Mouse (Mus musculus): Measurements from ENCODE around the gene Obscn.

Obscn gene

DNA sequence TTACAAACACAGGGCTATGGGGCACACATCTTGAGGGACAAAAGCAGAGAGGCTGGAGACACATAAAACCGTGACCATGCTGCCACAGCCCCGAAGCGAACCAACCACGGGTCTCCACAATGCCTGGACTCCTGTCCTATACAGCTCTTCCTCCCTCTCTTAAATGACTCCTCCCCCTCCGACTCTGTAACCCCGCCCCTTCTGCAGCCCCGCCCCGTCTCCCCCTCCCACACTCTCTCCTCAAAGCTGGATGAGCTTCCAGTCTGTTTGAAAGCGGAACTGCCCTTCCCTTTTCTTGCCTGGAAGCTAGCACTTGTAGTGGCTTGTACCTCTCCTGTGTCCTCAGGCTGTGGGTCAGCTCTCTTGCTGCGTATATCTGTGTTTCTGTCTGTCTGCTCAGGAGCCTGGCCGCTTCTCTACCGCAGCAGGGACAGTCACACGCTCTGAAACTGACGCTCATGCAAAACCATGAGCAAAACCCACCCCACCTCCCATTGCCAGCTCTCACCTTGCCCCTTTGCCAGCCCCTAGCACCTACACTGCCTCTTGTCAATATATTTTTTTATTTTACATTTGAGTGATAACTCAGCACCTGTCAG lies 5.7 kb upstream of the Obscn start:
- no peak for DNase-seq (ENCODE audit: low spot score in 2 of 2)

DNA sequence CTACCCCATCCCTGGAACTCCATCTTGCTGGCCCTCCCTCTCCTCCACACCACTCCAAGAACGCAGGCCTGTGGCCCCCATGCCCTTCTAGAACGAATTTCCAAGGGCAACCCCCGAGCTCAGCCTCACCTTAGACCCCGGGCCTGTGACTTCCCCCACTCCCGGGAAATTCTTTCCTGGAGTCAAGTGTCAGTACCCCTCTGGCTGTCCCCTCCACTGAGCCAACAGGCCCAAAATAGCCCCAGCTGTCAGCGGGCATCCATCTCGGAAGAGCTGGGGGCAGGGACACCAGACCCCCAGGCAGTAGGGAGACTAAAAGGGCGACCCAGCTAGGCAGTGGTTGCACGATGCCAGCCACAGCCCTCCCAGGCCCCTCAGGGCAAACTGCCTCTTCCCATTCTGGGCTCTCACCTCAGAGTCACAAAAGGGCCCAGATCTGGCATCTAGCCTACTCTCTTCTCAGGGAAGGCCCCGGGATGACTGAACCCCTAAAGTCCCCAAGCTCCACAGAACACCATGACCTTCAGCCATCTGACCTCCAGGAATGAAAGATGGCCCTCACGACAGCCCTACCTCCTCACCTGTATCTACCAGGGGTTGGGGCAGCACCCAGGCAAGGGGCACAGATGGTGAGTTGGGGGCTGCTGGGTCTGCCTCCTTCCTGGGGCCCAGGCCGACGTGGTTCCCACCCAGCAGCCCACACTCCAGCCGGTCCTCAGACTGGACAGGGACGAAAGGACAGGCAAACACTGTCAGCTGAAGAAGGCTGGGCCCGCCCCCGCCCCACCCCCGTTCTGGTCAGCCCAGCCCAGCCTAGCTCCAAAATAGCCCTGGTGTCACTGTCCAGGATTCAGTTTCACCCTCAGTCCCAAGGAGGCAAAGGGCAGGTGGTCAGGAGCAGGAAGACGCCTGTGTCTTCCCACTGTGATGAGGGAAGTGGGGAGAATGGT lies 2.6 kb upstream of the Obscn start:
- DNase-seq (ENCODE audit: low spot score in 2 of 2), result peak in 1 of 2 experiments; percentile 62

DNA sequence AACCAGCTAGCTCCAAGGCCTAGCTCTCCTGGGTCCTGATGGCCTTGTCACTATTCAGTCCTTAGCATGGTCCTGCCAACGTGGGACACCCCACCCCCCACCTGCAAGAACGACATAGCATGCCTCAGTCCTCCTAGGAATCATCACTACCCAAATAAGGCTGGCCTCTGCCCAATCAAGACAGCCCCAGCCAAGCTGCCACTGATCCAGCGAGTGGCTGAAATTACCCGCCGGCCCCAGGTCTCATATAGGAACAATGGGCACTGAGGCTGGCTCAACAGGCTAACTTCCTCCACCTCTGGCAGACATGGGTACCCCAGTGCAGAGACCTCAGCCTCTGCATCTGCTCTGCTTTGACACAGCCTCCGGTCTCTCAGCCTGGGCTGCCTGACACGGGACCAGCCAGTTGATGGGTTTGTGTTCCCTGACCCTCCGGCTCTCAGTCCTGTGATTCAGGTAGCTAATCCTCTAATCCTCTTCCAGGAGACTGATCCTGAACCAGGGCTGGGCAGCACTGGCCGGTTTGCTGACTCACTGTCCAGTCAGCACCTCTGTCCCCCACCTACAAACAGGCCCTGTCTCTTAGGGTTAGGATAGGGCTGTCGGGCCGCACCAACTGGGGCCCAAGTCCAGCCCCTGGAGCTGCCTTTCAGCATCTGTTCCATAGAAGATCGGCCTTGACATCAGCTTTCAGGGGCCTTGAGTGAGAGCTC lies 948 bp upstream of the Obscn start:
- DNase-seq (ENCODE audit: low spot score in 2 of 2), result no peak

DNA sequence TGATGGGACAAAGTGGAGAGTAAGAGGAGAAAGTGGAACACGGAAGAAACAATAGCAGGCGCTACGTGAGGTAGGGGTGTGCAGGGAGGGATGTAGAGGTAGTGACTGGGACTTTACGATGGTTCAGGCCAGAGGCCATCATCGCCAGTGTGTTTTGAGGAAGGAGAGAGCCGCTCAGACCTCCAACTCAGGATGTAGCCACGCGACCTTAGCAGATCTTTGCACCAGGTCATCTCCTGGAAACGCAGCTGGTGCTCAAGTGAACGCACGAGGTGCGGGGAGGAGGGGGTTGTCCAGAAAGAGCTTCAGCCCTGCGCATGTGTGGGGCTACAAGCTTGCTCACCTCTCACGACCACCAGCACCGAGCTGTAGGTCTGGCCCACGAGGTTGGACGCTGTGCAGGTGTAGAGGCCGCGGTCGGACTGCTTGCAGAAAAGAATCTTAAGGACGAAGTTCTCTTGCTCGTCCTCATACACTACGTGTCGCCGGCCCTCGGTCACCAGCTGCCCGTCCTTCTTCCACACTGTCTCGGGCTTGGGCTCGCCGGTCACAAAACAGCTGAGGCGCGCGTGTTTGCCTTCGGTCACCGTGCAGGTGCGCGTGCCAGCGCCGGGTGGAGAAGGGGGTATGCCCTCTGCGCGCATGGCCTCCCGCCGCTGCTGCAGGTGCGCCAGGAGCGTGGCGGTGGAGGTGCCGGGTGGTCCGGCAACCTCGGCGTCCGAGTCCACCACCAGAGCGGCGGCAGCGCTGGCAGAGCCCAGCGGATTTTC lies 966 bp downstream of the Obscn start:
- no peak for DNase-seq (ENCODE audit: low spot score in 2 of 2)

DNA sequence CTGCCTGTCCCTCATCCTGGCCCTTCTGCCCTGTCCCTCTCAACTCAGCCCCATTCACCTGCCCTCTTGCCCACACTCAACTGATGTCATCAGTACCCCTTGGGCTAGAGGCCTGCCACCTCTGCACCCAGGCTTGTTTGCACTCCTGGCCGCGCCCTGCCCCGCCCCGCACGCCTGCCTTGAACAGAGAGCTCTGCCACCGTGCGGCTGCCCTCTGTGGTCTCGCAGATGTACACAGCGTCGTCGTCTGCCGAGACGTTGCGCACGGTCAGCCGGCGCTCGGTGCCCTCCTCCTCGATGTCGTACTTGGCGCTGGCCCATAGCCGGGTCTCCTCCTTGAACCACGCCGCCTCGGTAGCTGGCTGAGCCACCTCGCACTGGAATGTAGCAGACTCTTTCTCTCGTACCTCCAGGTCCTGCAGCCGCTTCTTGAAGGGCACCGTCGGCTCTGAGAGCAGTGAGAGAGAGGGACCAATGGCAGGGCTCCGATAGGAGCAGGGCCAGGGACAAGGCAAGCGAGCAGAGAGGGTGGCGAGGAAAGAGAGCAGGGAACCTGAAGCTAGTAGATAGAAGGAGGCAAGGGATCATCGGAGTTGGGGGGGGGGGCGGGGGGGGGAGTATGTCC lies 1.7 kb downstream of the Obscn start:
- DNase-seq (ENCODE audit: low spot score in 2 of 2), result no peak

DNA sequence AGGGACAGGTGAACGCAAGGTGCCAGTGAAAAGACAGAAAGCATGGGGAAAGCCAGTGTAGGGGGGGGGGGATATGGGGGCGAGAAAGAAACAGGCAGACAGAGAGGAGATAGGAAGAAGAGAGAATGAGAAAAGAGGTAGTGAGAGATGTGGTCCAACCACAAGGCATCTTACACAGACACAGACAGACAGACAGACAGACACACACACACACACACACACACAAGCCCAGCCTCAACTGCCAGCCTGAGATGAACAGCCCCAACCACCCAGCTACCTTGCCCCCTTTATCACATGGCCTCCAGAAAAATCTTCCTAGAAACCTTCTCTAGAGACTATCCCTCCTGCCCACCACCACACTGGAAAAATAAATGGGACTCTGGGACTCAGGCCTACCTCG lies 4.1 kb downstream of the Obscn start:
- DNase-seq (ENCODE audit: low spot score in 2 of 2), result no peak

DNA sequence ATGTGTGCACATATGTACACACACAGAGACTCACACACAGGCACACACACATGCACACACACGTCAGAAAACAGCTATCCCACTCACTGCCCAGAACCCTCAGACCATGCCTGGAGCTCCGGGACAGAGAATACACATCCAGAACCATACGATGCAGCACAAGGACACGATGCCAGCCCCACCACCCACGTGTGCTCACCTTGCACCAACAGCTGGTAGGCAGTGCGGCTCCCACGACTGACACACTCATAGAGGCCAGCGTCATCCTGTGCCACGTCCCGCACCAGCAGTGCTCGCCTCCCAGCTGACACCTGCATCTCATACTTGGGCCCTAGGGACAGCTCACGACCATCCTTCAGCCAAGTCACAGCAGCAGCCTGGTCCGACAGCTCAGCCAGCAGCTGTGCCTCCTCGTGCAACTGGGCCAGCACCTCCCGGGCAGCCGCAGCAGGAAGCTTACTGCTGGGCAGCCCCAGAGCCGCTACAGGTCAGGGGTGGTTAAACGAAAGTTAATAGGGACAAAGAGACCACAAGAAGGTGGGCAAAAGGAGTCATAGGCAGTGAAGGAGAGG lies 4.8 kb downstream of the Obscn start:
- no peak for DNase-seq (ENCODE audit: low spot score in 2 of 2)

DNA sequence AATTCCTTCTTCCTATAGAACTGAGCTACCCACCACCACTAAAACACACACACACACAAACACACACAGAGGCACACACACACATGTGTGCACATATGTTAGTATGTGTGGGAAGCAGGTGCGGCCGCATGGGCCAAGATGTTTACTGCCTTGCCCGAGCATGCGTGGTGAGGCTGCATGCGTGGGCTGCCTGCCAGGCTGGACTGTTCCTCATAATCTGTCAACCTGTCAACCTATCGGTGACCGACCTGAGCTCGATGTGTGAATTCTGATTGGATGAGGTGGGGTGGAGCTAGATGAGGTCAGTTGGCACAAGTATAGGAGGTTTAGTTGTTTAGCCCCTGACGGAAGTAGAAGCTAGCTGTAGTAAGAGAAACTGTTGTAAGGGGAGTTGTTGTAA lies 5.4 kb downstream of the Obscn start:
- peak in 1 of 2 experiments; percentile 40 for DNase-seq (ENCODE audit: low spot score in 2 of 2)

DNA sequence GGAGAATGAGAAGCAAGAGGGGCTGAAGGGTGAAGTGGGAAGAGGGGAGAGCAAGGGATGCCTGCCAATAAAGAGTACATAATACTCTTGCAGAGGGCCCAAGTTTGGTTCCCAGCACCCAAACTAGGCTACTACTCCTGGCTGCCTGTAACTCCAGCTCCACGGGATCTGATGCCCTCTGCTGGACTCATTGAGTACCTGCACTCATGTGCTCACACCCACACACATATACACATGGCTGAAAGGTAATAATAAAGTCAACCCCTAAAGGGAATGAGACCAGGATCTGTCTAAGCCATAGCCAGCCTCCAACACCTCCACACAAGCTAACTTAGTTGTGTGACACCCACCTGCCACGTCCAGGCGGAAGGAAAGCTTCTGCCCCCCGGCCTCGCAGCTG lies 30.3 kb downstream of the Obscn start:
- DNase-seq (ENCODE audit: low spot score in 2 of 2), result no peak

DNA sequence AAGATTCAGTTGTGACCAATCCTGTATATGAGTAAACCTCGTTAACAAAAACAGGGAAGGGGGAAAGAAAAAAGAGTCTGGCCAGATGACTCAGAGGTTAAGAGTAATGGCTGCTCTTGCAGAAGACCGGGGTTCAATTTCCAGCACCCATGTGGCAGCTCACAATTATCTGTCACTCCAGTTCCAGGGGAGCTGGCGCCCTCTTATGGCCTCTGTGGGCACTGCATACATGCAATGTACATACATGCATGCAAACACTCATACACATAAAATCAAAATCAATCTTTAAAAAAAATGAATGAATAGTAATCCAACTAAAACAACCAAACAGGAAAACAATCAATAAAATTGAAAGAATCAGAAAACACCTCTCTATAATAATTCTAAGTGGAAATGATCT lies 33.9 kb downstream of the Obscn start:
- DNase-seq (ENCODE audit: low spot score in 2 of 2), result no peak

DNA sequence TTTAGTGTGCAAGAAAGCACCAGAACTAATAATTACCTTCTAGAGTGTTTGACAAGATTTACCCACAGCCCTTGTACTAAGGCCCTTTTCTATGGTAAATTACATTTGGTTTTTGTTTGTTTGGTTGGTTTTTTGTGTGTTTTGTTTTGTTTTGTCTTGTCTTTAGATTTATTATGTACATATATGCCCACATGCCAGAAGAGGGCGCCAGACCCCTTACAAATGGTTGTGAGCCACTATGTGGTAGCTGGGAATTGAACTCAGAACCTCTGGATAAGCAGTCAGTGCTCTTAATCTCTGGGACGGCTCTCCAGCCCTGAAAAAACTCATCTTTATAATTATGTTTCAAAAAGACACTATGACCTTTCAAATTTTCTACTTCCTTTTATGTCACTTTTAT lies 37.9 kb downstream of the Obscn start:
- DNase-seq (ENCODE audit: low spot score in 2 of 2), result no peak

DNA sequence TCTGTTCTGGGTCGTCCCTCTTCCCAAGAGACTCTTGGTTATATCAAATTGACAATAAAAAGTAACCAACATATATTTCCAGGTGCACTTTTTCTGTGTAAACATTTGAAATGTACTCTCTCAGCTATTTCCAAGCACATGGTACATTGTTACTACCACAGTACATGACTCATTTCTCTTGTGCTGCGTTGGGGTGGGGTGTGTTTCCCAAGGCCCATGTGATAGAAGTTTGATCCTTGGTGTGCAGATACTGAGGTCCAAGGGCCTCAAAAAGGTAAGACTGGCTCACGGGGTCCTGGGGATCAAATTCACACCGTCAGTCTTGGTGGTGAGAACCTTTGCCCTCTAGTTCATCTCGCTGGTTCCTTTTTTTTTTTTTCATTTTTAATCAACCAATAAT lies 38.4 kb downstream of the Obscn start:
- DNase-seq (ENCODE audit: low spot score in 2 of 2), result no peak

DNA sequence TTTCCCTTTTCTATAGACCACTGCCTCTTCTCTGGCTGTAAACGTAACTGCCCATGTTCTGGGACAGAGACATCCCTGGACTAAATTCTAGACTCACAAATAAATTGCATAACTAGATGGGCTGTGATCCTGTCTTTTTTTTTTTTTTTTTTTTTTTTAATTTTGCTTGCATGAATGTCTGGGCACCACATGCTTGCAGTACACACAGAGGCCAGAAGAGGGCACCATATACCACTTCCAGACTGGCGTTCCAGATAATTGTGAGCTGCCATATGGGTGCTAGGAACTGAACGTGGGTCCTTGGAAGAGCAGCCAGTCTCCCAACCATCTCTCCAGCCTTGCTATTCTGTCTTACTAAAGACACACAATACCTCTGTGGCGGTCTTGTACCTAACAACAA lies 42.0 kb downstream of the Obscn start:
- no peak for DNase-seq (ENCODE audit: low spot score in 2 of 2)

DNA sequence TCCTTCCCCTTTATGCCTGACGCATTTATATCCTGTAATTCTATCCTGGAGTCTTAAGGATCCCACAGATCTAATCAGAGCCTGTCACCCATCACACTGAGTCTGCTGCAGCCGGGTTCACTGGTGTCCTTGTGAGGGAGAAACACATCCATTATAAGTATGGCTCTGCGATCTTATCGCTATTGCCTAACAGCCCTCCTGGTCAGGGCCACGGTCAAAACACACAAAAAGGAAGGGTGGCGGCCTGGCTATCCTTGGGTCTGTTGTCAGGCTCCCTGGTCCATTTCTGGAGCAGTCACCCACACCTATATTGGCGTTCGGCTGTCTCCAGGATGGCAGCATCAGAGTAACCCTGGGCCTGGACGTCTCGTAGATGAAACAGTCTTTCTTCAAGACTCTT lies 48.6 kb downstream of the Obscn start:
- no peak for DNase-seq (ENCODE audit: low spot score in 2 of 2)

DNA sequence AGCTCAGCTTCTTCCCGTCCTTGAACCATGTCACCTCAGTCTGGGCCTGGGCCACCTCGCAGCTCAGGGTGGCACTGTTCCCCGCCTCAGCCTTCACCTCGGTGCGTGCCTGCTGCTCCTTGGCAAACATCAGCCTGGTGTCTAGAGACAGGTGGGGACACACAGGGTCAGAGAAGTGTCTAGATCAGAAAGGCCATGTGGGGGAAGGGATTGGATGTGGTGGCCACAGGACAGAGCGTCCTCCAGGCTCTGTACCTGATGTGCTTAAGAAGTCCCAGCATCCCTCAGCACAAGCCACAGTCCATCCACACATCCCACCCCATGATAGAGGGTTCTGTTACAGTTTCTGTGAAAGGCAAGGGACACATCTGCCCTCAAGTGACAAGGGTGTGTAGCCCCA lies 51.0 kb downstream of the Obscn start:
- DNase-seq (ENCODE audit: low spot score in 2 of 2), result no peak

DNA sequence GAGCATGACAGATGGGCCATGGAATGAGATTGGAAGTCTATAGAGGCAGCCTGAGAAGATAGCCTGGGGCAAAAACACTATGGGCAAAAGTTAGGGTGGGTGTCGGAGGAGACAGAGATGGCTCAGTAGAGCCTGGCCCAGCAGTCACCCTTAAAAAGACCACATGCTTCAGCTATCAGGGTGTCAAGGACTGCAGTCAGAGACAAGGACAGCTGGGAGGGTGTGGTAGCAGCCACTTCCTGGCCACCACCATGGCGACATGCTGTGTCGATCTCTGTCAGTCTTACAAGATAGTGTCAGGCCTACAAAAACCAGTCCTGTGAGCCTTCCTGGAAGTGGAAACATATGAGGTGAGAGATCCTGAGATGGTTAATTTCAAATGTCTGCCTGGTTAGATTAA lies 53.1 kb downstream of the Obscn start:
- no peak for DNase-seq (ENCODE audit: low spot score in 2 of 2)

DNA sequence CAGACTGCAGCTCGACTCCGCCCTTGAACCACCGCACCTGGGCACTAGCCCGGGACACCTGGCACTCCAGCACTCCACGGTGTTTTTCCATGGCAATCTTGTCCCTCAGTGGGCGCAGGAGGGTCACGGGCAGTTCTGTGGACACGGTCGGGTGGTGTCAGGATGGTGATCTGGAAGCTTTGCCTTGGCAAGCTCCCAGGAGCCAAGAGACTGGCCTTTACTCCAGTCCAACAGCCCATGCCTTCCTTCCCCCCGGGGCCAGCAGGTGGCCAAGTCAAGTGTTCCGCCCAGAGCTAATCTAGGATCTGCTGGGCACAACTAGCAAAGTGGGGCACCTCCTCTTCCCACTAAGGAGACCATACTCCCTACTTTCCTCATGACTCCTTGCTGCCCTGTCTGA lies 57.9 kb downstream of the Obscn start:
- peak; percentile 27 to 33 for DNase-seq (ENCODE audit: low spot score in 2 of 2)

DNA sequence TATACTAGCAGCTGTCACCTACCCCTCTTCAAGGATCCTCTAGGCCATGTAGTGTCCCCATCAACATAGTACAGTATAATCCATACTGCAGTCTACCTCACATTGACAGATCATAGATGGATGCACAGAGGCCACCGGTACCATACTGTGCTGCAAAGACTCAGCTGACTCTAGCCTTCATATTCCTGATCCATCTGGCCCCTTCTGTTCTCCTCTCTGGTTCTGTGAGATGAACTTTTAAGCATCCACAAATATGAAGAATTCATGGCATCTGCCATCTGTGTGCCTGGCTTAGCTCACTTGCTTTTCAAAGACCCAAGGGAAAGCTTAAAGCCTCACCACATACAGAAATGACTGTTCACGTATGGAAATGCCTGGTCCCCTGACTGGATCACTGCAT lies 65.9 kb downstream of the Obscn start:
- DNase-seq (ENCODE audit: low spot score in 2 of 2), result no peak

DNA sequence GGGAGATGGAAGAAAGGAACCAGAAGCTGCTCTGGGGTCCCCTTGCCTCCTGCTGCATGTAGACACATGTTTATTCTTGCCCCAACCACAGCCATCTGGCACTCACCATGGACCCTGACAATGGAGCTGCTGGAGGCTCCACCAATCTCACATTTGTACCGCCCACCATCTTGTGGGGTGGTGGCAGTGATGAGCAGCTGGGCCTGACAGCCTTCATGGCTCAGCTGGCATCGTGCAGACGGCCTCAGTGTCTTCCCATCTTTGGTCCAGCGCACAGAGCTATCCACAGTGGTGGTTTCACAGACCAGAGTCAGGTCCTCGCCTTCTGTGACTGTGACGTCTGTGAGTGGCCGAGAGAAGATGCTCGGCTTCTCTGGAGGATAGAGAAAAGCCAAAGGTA lies 67.3 kb downstream of the Obscn start:
- DNase-seq (ENCODE audit: low spot score in 2 of 2), result no peak

DNA sequence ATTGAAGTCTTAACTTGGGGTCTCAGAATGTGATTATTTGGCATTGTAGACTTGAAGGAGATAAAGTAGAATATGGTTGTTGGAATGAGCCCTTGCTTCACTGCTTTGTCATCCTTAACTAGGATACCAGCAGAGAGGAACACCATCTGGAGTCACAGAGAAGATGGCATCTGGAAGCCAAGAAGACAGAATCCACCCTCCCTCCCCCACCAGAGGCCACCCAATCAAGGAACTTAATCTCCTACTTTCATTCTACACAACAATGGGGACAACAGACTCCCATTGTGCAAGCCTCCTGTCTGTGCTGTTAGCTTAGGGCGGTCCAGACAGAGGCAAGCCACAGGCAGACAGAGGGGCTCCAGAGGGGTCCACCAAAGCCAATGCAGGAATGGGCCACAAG lies 67.8 kb downstream of the Obscn start:
- no peak for DNase-seq (ENCODE audit: low spot score in 2 of 2)

DNA sequence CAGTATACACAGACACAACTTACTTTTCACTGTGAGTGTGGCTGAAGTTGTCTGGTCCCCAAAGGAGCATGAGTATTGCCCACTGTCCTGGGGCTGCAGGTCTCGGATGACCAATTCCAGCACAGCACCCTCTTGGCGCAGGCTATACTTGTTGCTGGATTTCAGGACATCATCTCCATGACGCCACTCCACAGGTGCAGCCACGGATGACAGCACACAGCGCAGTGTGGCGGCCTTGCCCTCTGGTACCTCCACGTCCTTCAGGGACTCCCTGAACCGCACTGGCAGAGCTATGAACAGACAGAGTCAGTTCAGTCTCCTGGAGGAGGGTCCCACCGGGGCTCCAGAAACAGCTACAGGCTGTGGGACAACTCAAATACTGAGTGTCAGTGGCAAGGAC lies 68.3 kb downstream of the Obscn start:
- DNase-seq (ENCODE audit: low spot score in 2 of 2), result no peak
